Mouse (Mus musculus): Measurements from ENCODE around the gene Myh11. TPM values are rescaled to one million over a fixed set of nuclear protein-coding genes. Genes with fewer than 3 reads are reported as not detected.

Myh11 gene
- polyA plus RNA-seq (2012; rRNA removed; ENCODE audit: low replicate concordance), result 11.7 and 35.4 TPM in 2 replicates

GRCm38 (mm10) chr16:14291223-14291622 lies at the start of gene Myh11:
Gene Myh11 (minus strand): TSS chr16:14291372.

GRCm38 (mm10) chr16:14316884-14317876 lies 26.0 kb upstream of the Myh11 start, which contains the start of gene Fopnl:
Gene Fopnl (minus strand): TSS chr16:14317405.

DNA sequence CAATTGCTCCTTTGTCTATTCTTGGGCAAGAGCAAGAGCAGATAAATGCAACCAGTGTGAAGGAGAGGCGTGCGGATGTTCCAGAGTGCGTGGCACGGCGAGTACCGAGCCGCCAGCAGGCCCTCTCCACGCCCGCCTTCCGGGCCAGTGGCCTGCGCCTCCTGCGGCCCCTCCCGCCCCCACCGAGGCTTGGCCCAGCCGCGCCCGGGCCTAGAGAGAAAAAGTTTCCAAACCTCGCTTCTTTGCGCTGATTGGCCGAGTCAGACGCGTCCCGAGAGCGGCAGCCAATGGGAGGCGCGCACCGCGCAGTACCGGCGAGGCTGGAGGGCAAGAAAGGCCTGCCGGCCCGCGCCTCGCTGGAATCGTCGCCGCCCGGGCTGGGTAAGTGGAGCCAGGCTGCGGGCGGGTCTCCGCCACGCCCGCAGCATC lies 128.2 kb downstream of the Myh11 start, which contains the start of the genes Nde1 and Marf1:
Gene Nde1, plus strand, starts transcription at position 288 of the 429 bp plus-strand sequence.
Gene Marf1, minus strand, starts transcription at position 364 of the 429 bp plus-strand sequence.

Other genes starting within 250 kb of the Myh11 start
- gene Nde1, start 128.1 kb downstream of the Myh11 start, polyA plus RNA-seq (2012; rRNA removed; ENCODE audit: low replicate concordance), result 11.6 and 17.2 TPM in 2 replicates
- 3.1 and 3.3 TPM in 2 replicates for gene Marf1, start 128.0 kb downstream of the Myh11 start, polyA plus RNA-seq (2012; rRNA removed; ENCODE audit: low replicate concordance)
- gene Fopnl, start 26.0 kb upstream of the Myh11 start, polyA plus RNA-seq (2012; rRNA removed; ENCODE audit: low replicate concordance), result 14.6 and 20.2 TPM in 2 replicates
- 1.5 and 15.7 TPM in 2 replicates for gene Abcc1, start 70.2 kb upstream of the Myh11 start, polyA plus RNA-seq (2012; rRNA removed; ENCODE audit: low replicate concordance)

All from duodenum, adult 2 months (tissue).